Mouse (Mus musculus): ENCODE measurements around the gene Exoc6. TPM values are rescaled to one million over a fixed set of nuclear protein-coding genes. Genes with fewer than 3 reads are reported as not detected.

Exoc6 gene
- 0.98 and 1.4 TPM in 2 replicates for polyA plus RNA-seq (2012)

DNA sequence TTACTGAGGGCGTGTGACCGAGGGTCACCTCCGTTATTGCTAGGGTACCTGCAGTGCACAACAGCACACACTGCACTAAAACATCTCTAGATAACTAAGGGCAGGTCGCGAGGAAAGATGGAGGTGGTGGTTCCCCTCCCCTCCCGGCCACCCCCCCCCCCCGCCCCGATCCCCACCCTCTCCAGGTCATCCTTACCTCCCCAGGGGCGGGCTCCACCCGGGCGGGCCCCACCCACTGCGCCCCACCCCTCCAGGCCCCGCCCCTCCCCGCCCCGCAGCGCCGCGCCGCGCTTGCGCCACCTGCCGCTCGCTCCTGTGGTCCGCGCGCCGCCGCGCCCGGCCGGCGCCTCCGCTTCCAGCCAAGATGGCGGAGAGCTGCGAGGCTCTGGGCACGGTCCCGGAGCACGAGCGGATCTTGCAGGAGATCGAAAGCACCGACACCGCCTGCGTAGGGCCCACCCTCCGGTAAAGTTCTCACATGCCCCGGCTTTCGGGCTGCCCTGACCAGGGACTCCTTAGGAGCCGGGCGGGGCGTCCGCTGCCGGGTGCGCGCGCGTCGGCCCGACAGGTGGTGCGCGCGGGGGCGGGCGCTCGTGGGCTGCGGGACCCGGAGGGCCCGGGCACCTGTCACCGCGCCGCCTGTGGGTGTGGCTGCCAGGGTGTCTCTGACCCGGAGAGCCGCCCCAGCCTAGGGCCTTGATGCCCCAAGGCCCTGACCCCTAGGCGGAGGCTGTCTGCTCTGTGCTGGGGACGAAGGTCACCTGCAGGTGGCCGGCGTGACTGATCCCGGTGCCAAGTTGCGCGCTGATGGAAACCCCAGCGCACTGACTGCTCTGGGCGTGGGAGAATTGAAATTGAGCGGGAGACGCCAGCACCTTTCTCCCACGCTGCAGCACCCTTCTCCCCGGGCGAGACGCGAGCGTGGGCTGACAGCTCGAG lies at the start of gene Exoc6:
Gene Exoc6, plus strand, starts transcription at position 318 of the 939 bp plus-strand sequence.
- no peaks in the 10 kb centered on the region for H3K9me3 ChIP-seq (ENCODE audit: control insufficient read depth, low read length)
- peak within 1 kb of the TSS; percentile 96 for H3K4me3 ChIP-seq (replicated peaks)
- peaks cover 55% of the 10 kb centered on the region for H3K4me1 ChIP-seq (ENCODE audit: control insufficient read depth)
- peaks cover 10% of the 10 kb centered on the region for H3K27me3 ChIP-seq (ENCODE audit: control insufficient read depth)
- no peak for TF ChIP-seq TAL1 (IDR thresholded peaks at IDR 0.05; ENCODE audit: low read length)
- H3K36me3 ChIP-seq (ENCODE audit: control insufficient read depth), result peaks cover 33% of the 10 kb centered on the region

DNA sequence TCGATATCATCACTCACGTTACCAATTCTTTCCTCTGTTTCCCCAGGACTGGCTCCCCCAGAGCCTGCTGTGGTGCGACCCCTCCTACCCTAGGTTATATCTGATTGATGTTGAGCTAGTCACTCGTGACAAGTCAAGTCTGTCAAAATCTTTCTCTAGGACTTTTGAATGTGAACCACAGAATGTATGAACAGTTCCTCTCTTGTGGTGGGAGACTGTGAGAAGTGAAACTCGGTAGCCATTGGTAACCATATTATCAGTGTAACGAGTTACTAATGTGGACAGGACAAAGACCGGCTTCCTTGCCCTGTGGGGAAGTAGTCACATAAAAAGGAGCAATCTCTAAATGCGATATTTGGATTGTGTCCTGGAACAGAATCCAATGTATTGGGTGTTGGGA lies 47.2 kb upstream of the Exoc6 start:
- Histone ChIP-seq H3K4me3 (replicated peaks) (no peak overlapping the region), H3K27me3 (ENCODE audit: control insufficient read depth) (peaks cover 9% of the 10 kb centered on the region), H3K36me3 (ENCODE audit: control insufficient read depth) (no peaks in the 10 kb centered on the region), H3K4me1 (ENCODE audit: control insufficient read depth) (no peaks in the 10 kb centered on the region), H3K9me3 (ENCODE audit: control insufficient read depth, low read length) (no peaks in the 10 kb centered on the region)
- no peak for TF ChIP-seq TAL1 (IDR thresholded peaks at IDR 0.05; ENCODE audit: low read length)
- TF ChIP-seq GATA1 (IDR thresholded peaks at IDR 0.05; ENCODE audit: low read length), result no peak

GRCm38 (mm10) chr19:37506066-37506465 lies 44.2 kb upstream of the Exoc6 start:
- Histone ChIP-seq H3K4me1 (ENCODE audit: control insufficient read depth) (peaks cover 4% of the 10 kb centered on the region), H3K36me3 (ENCODE audit: control insufficient read depth) (no peaks in the 10 kb centered on the region), H3K27me3 (ENCODE audit: control insufficient read depth) (peaks cover 9% of the 10 kb centered on the region), H3K4me3 (replicated peaks) (no peak overlapping the region), H3K9me3 (ENCODE audit: control insufficient read depth, low read length) (no peaks in the 10 kb centered on the region)
- TF ChIP-seq TAL1 (IDR thresholded peaks at IDR 0.05; ENCODE audit: low read length) (no peak), GATA1 (IDR thresholded peaks at IDR 0.05; ENCODE audit: low read length) (no peak)

DNA sequence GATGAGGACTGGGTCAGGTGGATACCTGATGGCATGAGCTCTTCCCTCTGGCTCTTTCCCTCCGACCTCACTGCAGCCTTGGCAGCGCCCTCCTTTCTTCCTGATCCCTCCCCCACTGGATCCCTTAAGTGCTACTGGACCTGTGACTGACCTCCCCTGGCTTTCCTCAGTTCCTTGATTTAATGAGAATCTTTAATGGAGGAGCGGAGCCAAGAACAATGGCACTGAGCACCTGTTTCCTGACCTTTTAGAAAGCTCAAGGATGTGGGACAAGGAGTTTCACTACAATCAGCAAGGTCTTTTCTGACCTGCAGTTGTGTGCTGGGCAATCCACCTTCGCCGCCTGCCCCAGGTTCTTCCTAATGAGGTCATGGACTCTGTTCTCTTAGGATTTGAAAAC lies 43.6 kb upstream of the Exoc6 start:
- Histone ChIP-seq H3K27me3 (ENCODE audit: control insufficient read depth) (peaks cover 9% of the 10 kb centered on the region), H3K4me3 (replicated peaks) (no peak overlapping the region), H3K9me3 (ENCODE audit: control insufficient read depth, low read length) (no peaks in the 10 kb centered on the region), H3K36me3 (ENCODE audit: control insufficient read depth) (no peaks in the 10 kb centered on the region), H3K4me1 (ENCODE audit: control insufficient read depth) (peaks cover 4% of the 10 kb centered on the region)
- TF ChIP-seq TAL1 (IDR thresholded peaks at IDR 0.05; ENCODE audit: low read length), result no peak

GRCm38 (mm10) chr19:37509725-37510124 lies 40.5 kb upstream of the Exoc6 start:
- no peak overlapping the region for H3K4me3 ChIP-seq (replicated peaks)
- peaks cover 3% of the 10 kb centered on the region; the same call in 1 of the 2 replicates for H3K27me3 ChIP-seq (ENCODE audit: control insufficient read depth)
- H3K36me3 ChIP-seq (ENCODE audit: control insufficient read depth), result no peaks in the 10 kb centered on the region
- H3K4me1 ChIP-seq (ENCODE audit: control insufficient read depth), result peaks cover 4% of the 10 kb centered on the region
- no peak for TF ChIP-seq TAL1 (IDR thresholded peaks at IDR 0.05; ENCODE audit: low read length)
- TF ChIP-seq GATA1 (IDR thresholded peaks at IDR 0.05; ENCODE audit: low read length), result no peak
- H3K9me3 ChIP-seq (ENCODE audit: control insufficient read depth, low read length), result no peaks in the 10 kb centered on the region

DNA sequence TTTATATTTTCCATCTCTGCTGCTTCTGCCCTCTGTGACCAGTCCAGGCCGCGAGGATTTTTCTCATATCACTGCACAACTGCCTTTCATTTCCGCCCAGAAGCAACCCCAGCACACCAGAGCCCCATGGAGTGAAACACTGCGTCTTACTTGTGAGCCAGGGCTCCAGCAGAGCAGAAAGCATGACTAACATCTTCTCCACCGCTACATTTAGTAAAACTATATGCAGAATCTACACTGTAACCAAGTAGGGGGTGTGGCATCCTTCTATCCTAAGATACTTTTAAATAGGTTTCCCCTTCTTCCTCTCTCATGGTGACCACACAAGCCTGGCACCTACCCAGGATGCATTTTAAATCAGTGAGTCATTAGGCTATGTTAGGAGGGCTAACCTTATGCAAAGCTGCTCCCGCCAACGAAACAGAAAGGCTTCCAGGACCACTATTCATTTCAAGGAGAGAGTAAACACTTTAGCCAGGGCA lies 35.4 kb upstream of the Exoc6 start:
- no peak overlapping the region for H3K4me3 ChIP-seq (replicated peaks)
- TF ChIP-seq TAL1 (IDR thresholded peaks at IDR 0.05; ENCODE audit: low read length), result no peak
- TF ChIP-seq GATA1 (IDR thresholded peaks at IDR 0.05; ENCODE audit: low read length), result no peak
- H3K27me3 ChIP-seq (ENCODE audit: control insufficient read depth), result no peaks in the 10 kb centered on the region
- H3K36me3 ChIP-seq (ENCODE audit: control insufficient read depth), result no peaks in the 10 kb centered on the region
- H3K4me1 ChIP-seq (ENCODE audit: control insufficient read depth), result peaks cover 10% of the 10 kb centered on the region
- no peaks in the 10 kb centered on the region for H3K9me3 ChIP-seq (ENCODE audit: control insufficient read depth, low read length)

DNA sequence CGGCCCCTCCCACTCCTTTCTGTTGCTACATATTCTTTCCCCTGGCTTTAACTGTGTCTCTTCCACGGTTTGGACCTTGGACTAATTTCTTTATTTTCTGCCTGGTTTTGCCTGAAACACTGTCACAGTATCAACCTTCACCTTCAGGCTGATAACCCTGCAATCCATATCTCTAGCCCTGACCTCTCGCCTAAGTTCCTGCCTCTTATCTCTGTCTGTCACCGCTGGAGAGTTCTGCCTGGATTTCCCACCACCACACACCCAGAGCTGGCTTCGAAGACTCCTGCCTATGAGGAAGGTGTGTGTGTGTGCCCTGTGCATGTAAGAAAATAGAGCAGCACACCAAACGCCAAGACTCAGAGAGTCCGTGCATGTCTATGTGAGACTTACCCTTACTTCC lies 32.8 kb upstream of the Exoc6 start:
- Histone ChIP-seq H3K4me3 (replicated peaks) (no peak overlapping the region), H3K4me1 (ENCODE audit: control insufficient read depth) (peaks cover 25% of the 10 kb centered on the region), H3K9me3 (ENCODE audit: control insufficient read depth, low read length) (no peaks in the 10 kb centered on the region), H3K27me3 (ENCODE audit: control insufficient read depth) (no peaks in the 10 kb centered on the region), H3K36me3 (ENCODE audit: control insufficient read depth) (no peaks in the 10 kb centered on the region)
- no peak for TF ChIP-seq GATA1 (IDR thresholded peaks at IDR 0.05; ENCODE audit: low read length)
- no peak for TF ChIP-seq TAL1 (IDR thresholded peaks at IDR 0.05; ENCODE audit: low read length)

DNA sequence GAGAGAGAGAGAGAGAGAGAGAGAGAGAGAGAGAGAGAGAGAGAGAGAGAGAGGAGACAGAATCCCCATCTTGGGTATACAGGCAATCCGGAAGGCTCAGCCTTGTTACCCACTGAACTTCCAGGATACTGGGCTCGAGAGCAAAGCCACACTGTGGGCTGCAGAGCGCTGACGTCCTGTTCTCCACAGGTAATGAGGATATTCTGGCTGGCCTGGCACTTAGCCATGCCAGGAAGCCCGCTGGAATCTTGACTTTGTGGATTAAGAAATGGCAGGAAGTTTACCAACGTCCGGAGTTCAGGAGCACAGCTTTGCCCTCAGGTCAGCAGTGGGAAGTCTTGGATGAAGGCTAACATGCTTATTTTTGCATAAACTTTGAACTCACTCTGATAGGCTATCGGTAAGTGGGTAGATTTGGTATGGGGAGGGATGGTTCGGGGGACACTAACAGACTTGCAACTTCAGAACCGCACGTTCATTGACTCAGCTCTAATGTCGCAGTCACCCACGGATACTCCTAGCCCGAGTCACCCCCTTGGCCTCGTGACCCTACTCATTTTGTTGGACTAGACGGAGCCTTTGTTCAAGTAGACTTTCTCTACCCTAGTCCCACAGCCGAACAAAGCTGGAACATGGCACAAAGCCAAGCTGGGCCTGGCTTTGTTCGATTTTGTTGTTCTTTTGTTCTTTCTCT lies 29.3 kb upstream of the Exoc6 start:
- Histone ChIP-seq H3K36me3 (ENCODE audit: control insufficient read depth) (no peaks in the 10 kb centered on the region), H3K4me1 (ENCODE audit: control insufficient read depth) (peaks cover 35% of the 10 kb centered on the region), H3K9me3 (ENCODE audit: control insufficient read depth, low read length) (no peaks in the 10 kb centered on the region), H3K4me3 (replicated peaks) (no peak overlapping the region), H3K27me3 (ENCODE audit: control insufficient read depth) (no peaks in the 10 kb centered on the region)
- TF ChIP-seq TAL1 (IDR thresholded peaks at IDR 0.05; ENCODE audit: low read length), result no peak
- TF ChIP-seq GATA1 (IDR thresholded peaks at IDR 0.05; ENCODE audit: low read length), result no peak

DNA sequence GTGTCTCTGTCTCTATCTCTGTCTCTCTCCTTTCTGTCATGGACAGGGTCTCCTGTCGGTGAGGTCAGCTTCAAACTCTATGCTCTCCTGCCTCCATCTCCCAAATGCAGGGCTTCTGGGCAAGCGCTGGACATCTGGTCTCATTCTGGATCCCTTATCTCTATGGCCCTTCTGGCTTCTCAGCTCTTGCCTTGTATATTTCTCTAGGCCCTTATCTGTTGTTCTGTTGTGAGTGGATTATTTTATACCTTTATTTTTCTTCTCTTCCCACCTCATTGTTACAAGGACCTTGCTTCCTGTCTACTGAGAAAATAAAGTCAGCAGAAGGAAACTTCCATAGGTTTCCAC lies 28.8 kb upstream of the Exoc6 start:
- Histone ChIP-seq H3K4me1 (ENCODE audit: control insufficient read depth) (peaks cover 35% of the 10 kb centered on the region), H3K9me3 (ENCODE audit: control insufficient read depth, low read length) (no peaks in the 10 kb centered on the region), H3K4me3 (replicated peaks) (no peak overlapping the region), H3K36me3 (ENCODE audit: control insufficient read depth) (no peaks in the 10 kb centered on the region), H3K27me3 (ENCODE audit: control insufficient read depth) (no peaks in the 10 kb centered on the region)
- no peak for TF ChIP-seq TAL1 (IDR thresholded peaks at IDR 0.05; ENCODE audit: low read length)
- TF ChIP-seq GATA1 (IDR thresholded peaks at IDR 0.05; ENCODE audit: low read length), result no peak

All from erythroblast, embryonic 14.5 days (primary cell).